Mouse (Mus musculus) adipose tissue, adult 10 weeks (tissue): Measurements from ENCODE around the gene Mn1. TPM values are rescaled to one million over a fixed set of nuclear protein-coding genes. Genes with fewer than 3 reads are reported as not detected.

Experiments used
- polyA plus RNA-seq: library from polyadenylated mRNA; stranded (reverse); fragments of 350-450 nt; fragmentation: Illumina TruSeq; extraction: RNeasy Lipid Tissue Mini Kit (QIAGEN cat#74804); gene quantifications from one replicate; pipeline ENCODE4 v1.2.3, GENCODE M21; 2014; ENCODE audit warnings: low read depth, low replicate concordance

Mn1 gene
- 2.8 TPM for polyA plus RNA-seq

GRCm38 (mm10) chr5:111416591-111417374 is at the start of gene Mn1:
Gene Mn1, plus strand, starts transcription at chr5:111417362.

Other genes with a start within 250 kb of the Mn1 start
- 66.9 TPM for gene Pitpnb, start 86.6 kb upstream of the Mn1 start, polyA plus RNA-seq